Mouse (Mus musculus) kidney, embryonic 14.5 days (tissue): ENCODE data around the gene Ager. TPM values are rescaled to one million over a fixed set of nuclear protein-coding genes. Genes with fewer than 3 reads are reported as not detected.

Source experiments
- ATAC-seq: fragments of 200-750 bp; cut with Nextera tagmentation; 2 replicates; pipeline ENCODE4 v1.8.0; 2017; ENCODE audit warnings: moderate number of reproducible peaks, mild to moderate bottlenecking, moderate TSS enrichment, moderate library complexity; ENCODE audit not compliant: low FRiP score, low TSS enrichment
- H3K27ac ChIP-seq: fragments of 300-500 bp; sonication (generic); 2 replicates; pipeline ENCODE4 v1.5.1; 2014; ENCODE audit warnings: low read depth, mild to moderate bottlenecking, low read length, moderate library complexity, mixed read lengths
- H3K27me3 ChIP-seq: fragments of 300-500 bp; sonication (generic); 2 replicates; pipeline ENCODE4 v1.6.1; 2014; ENCODE audit warnings: mild to moderate bottlenecking, low read length; ENCODE audit not compliant: control insufficient read depth, insufficient read depth
- H3K36me3 ChIP-seq: fragments of 300-500 bp; sonication (generic); 2 replicates; pipeline ENCODE4 v1.6.1; 2014; ENCODE audit warnings: low read length, mixed read lengths; ENCODE audit not compliant: control insufficient read depth, insufficient read depth
- H3K4me1 ChIP-seq: fragments of 300-500 bp; sonication (generic); 2 replicates; pipeline ENCODE4 v1.6.1; 2014; ENCODE audit warnings: low read length, mixed read lengths; ENCODE audit not compliant: control insufficient read depth, insufficient read depth
- H3K4me2 ChIP-seq: fragments of 300-500 bp; sonication (generic); replicated peaks from 2 replicates; pipeline ENCODE4 v1.6.1; 2014; ENCODE audit warnings: low read depth, mild to moderate bottlenecking, low read length
- H3K4me3 ChIP-seq: fragments of 300-500 bp; sonication (generic); 2 replicates; pipeline ENCODE4 v1.5.1; 2014; ENCODE audit warnings: mild to moderate bottlenecking, low read length
- H3K9ac ChIP-seq: fragments of 300-500 bp; sonication (generic); 2 replicates; pipeline ENCODE4 v1.6.1; 2014; ENCODE audit warnings: low read depth, mild to moderate bottlenecking, low read length, moderate library complexity
- H3K9me3 ChIP-seq: fragments of 300-500 bp; sonication (generic); 2 replicates; pipeline ENCODE4 v1.6.1; 2016; ENCODE audit warnings: low read length; ENCODE audit not compliant: control insufficient read depth
- WGBS: fragments of 180-500 bp; shearing (Covaris S2); extraction: QIAGEN DNeasy Blood & Tissue Kit; methylation state at CpG from one replicate; pipeline ENCODE4 v1.1.7; 2014; 5-methylcytosine and 5-hydroxymethylcytosine counted together
- polyA plus RNA-seq: library from polyadenylated mRNA; unstranded; fragments of >200 nt; fragmentation: Nextera tagmentation; extraction: Ambion mirVana; gene quantifications from 2 replicates; pipeline ENCODE4 v1.2.1, GENCODE M21; 2014

The Ager gene
- polyA plus RNA-seq, 1 experiment from 2014 or later: 5.8 TPM

DNA sequence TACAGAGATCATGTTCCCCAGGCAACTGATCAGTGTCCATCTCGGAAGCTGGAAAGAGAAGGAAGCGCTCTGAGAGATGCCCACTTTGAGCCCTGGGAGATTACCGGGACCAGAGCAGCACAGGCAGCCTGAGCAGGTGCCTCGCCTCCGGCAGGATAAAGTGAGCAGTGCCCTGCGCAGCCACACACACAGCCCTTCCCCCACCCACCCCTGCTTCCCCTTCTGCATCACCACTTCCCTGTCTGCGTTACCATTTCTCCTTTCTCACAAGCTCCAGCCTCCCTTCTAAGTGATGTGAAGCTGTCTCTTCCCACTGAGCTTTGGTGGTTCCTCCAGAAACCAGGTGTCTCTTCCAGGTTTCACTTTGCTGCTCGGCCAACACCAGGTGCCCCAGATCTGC lies 36.5 kb upstream of the Ager start:
- Histone ChIP-seq H3K9me3 (no peaks in the 10 kb centered on the region), H3K27me3 (no peaks in the 10 kb centered on the region), H3K4me2 (no peak overlapping the region), H3K9ac (no peak overlapping the region), H3K27ac (peak overlapping the region; percentile 30; the same call in 1 of the 2 replicates), H3K4me1 (peaks cover 8% of the 10 kb centered on the region), H3K36me3 (no peaks in the 10 kb centered on the region), H3K4me3 (no peak overlapping the region)
- no peak for ATAC-seq
- 49% methylated on average over 8 of the region's 8 CpGs for WGBS

DNA sequence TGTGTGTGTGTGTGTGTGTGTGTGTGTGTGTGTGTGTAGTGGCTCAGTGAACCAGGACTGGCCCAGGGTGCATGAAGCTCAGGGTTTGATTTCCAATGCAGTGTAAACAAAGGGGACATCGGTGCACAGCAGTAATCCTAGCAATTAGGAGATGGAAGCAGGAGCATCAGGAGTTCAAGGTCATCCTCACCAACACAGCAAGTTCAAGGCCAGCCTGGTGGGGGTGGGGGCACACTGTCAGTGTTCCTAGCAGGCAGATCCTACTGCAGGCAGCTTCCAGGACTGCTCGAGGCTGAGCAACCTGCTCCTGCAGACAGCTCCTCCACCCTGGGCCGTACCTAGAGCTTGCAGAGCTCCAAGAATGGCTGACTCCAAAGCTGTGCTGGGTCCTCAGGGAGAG lies 35.1 kb upstream of the Ager start:
- no peak for ATAC-seq
- no peak overlapping the region for H3K4me3 ChIP-seq
- no peaks in the 10 kb centered on the region for H3K27me3 ChIP-seq
- no peak overlapping the region for H3K4me2 ChIP-seq
- H3K27ac ChIP-seq: no peak overlapping the region
- no peak overlapping the region for H3K9ac ChIP-seq
- WGBS: 67% methylated on average over 3 of the region's 3 CpGs
- H3K4me1 ChIP-seq: peaks cover 8% of the 10 kb centered on the region
- H3K36me3 ChIP-seq: no peaks in the 10 kb centered on the region
- H3K9me3 ChIP-seq: no peaks in the 10 kb centered on the region

DNA sequence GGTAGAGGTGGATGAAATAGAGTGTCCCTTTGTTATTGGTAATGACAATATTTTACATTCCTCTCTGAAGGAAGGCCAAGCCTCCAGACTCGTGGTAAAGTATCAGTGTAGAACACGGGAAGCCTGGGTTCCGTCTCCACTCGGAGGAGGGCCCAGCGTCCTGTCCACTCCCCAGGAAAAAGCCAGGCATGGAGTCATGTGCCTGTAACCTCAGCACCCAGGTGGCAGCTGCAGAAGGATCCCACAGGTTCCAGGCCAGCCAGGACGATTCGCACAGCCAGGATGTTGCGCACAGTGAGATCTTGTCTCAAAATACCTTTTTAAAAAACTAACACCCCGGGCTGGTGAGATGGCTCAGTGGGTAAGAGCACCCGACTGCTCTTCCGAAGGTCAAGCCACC lies 34.3 kb upstream of the Ager start:
- no peak for ATAC-seq
- Histone ChIP-seq H3K4me2 (no peak overlapping the region), H3K27me3 (no peaks in the 10 kb centered on the region), H3K9me3 (no peaks in the 10 kb centered on the region), H3K9ac (no peak overlapping the region), H3K36me3 (no peaks in the 10 kb centered on the region), H3K4me1 (peaks cover 8% of the 10 kb centered on the region), H3K27ac (no peak overlapping the region), H3K4me3 (no peak overlapping the region)
- WGBS: 58% methylated on average over 11 of the region's 11 CpGs

DNA sequence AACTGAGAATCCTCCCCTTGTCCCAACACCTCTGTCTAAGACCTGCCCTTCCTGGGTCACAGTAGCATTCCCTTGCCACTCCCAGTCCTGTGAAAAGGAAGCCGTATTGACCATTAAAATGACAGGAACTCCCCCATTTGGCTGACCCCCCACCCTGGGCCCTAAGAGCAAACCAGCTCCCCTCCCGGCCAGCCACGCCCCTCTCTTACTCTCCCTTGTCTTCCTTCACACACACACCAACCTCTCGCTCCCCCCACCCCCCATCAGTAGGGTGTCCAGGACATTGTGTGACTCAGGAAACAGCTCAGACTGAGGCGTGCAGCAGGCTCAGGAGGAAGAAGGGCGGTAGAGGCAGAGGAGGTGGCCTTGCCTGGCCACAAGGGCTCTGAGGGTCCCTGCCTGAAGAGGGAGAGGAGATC lies 33.6 kb upstream of the Ager start, which contains the start of gene Notch4:
Gene Notch4 (plus strand): TSS at position 266 of the 419 bp plus-strand sequence.
- Histone ChIP-seq H3K4me2 (peak within 1 kb of the TSS; percentile 32; the same call in 1 of the 2 replicates), H3K9me3 (no peaks in the 10 kb centered on the region), H3K9ac (peak within 1 kb of the TSS; percentile 42), H3K27ac (peak within 1 kb of the TSS; percentile 72), H3K27me3 (no peaks in the 10 kb centered on the region), H3K4me3 (peak within 1 kb of the TSS; percentile 18; the same call in 1 of the 2 replicates), H3K4me1 (peaks cover 8% of the 10 kb centered on the region), H3K36me3 (no peaks in the 10 kb centered on the region)
- 7% methylated on average over 6 of the region's 6 CpGs for WGBS
- ATAC-seq: peak; percentile 66; the same call in 1 of the 2 replicates

DNA sequence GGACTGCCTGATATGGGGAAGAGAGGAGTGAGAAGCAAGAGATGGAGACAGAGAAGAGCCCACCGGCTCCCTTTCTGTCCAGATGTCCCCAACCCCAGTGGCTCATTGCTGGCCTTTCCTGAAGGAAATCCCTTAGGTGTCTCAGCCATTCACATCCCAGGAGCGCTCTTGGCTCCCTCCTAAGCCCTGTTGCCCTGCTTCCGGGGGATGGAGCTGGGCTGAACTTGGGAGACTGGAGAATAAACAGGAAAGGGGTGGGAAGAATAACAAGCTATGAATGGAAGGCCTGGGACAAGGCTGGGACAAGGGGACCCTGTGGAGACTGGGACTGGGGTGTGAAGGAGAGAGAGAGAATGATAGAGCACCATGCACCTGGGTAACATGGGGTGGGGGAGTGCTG lies 32.9 kb upstream of the Ager start:
- Histone ChIP-seq H3K27me3 (no peaks in the 10 kb centered on the region), H3K9ac (peak overlapping the region; percentile 42), H3K27ac (peak overlapping the region; percentile 72), H3K4me1 (peaks cover 8% of the 10 kb centered on the region), H3K9me3 (no peaks in the 10 kb centered on the region), H3K36me3 (no peaks in the 10 kb centered on the region), H3K4me2 (peak overlapping the region; percentile 32; the same call in 1 of the 2 replicates), H3K4me3 (peak overlapping the region; percentile 18; the same call in 1 of the 2 replicates)
- peak; percentile 34; the same call in 1 of the 2 replicates for ATAC-seq
- 29% methylated on average over 3 of the region's 3 CpGs for WGBS

DNA sequence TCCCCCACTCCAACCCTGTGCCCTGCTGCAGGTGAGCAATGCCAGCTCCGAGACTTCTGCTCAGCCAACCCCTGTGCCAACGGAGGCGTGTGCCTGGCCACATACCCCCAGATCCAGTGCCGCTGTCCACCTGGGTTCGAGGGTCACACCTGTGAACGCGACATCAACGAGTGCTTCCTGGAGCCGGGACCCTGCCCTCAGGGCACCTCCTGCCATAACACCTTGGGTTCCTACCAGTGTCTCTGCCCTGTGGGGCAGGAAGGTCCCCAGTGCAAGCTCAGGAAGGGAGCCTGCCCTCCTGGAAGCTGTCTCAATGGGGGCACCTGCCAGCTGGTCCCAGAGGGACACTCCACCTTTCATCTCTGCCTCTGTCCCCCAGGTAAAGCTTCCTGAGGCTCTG lies 30.4 kb upstream of the Ager start:
- H3K4me2 ChIP-seq: no peak overlapping the region
- H3K36me3 ChIP-seq: no peaks in the 10 kb centered on the region
- no peaks in the 10 kb centered on the region for H3K27me3 ChIP-seq
- no peak overlapping the region for H3K4me3 ChIP-seq
- no peak overlapping the region for H3K27ac ChIP-seq
- H3K9me3 ChIP-seq: no peaks in the 10 kb centered on the region
- no peak overlapping the region for H3K9ac ChIP-seq
- peaks cover 8% of the 10 kb centered on the region for H3K4me1 ChIP-seq
- 60% methylated on average over 9 of the region's 9 CpGs for WGBS
- no peak for ATAC-seq

DNA sequence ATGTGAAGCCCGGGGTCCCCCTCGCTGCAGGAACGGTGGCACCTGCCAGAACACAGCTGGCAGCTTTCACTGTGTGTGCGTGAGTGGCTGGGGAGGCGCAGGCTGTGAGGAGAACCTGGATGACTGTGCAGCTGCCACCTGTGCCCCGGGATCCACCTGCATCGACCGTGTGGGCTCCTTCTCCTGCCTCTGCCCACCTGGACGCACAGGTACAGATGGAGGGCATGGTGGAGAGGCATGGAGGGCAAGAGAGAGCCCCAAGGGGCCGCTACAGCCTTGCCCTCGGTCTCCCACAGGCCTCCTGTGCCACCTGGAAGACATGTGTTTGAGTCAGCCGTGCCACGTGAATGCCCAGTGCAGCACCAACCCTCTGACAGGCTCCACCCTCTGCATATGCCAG lies 29.2 kb upstream of the Ager start:
- H3K4me3 ChIP-seq: no peak overlapping the region

DNA sequence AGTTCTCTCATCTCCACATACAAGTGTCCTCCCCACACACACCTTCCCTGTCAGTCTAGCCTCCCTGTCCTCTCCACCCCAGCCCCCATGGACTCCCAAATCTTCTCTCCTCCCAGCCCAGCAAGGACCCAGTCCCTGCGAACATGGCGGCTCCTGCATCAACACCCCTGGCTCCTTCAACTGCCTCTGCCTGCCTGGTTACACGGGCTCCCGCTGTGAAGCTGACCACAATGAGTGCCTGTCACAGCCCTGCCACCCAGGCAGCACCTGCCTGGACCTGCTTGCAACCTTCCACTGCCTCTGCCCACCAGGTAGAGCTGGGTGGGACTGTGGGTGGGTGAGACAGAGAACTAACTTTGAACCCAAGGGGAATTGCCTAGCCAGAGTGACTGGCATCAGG lies 27.7 kb upstream of the Ager start:
- no peaks in the 10 kb centered on the region for H3K27me3 ChIP-seq
- no peak overlapping the region for H3K9ac ChIP-seq
- H3K4me1 ChIP-seq: no peaks in the 10 kb centered on the region; the same call in 1 of the 2 replicates
- ATAC-seq: no peak
- no peaks in the 10 kb centered on the region for H3K36me3 ChIP-seq
- no peaks in the 10 kb centered on the region for H3K9me3 ChIP-seq
- no peak overlapping the region for H3K4me2 ChIP-seq
- H3K4me3 ChIP-seq: no peak overlapping the region
- H3K27ac ChIP-seq: no peak overlapping the region
- 76% methylated on average over 4 of the region's 4 CpGs for WGBS

More for the DNA sequence above, 29.2 kb upstream of the Ager start:
- Histone ChIP-seq H3K4me2 (no peak overlapping the region), H3K9me3 (no peaks in the 10 kb centered on the region), H3K27ac (no peak overlapping the region), H3K27me3 (no peaks in the 10 kb centered on the region), H3K4me1 (peaks cover 8% of the 10 kb centered on the region), H3K9ac (no peak overlapping the region), H3K36me3 (no peaks in the 10 kb centered on the region)
- no peak for ATAC-seq
- WGBS: 80% methylated on average over 13 of the region's 13 CpGs

DNA sequence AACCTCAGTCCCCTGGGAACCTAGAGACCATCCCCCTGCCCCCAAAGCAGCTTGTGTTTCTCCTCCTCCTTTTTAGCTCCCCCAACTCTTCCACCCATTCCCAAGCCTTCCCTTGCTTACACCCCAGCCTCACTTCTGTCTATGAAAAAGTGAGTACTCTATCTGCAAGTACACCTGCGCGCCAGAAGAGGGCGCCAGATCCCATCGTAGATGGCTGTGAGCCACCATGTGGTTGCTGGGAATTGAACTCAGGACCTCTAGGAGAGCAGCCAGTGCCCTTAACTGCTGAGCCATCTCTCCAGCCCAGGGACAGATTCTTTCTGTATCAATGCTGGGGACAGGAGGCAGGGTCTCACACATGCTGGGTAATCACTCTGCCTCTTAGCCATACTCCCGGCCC lies 25.8 kb upstream of the Ager start:
- H3K27ac ChIP-seq: no peak overlapping the region
- WGBS: 22% methylated on average over 5 of the region's 5 CpGs

More for the DNA sequence above, 25.8 kb upstream of the Ager start:
- Histone ChIP-seq H3K36me3 (no peaks in the 10 kb centered on the region), H3K9me3 (no peaks in the 10 kb centered on the region), H3K4me1 (no peaks in the 10 kb centered on the region), H3K9ac (no peak overlapping the region), H3K27me3 (no peaks in the 10 kb centered on the region), H3K4me3 (no peak overlapping the region), H3K4me2 (no peak overlapping the region)
- no peak for ATAC-seq
